Mouse (Mus musculus) myocyte (in vitro differentiated cells): ENCODE results near the gene Scube3.

Experiments
- E2F4 ChIP-seq: IDR thresholded peaks from one replicate; pipeline ENCODE4 v1.6.1; 2011; ENCODE audit warnings: mild to moderate bottlenecking, control low read depth, moderate library complexity; ENCODE audit not compliant: insufficient read depth
- MAX ChIP-seq: IDR thresholded peaks from one replicate; pipeline ENCODE4 v1.6.1; 2011; ENCODE audit warnings: low read depth, mild to moderate bottlenecking, control low read depth
- POLR2A ChIP-seq: IDR thresholded peaks from one replicate; pipeline ENCODE4 v1.6.1; 2011; ENCODE audit warnings: low read depth, mild to moderate bottlenecking, control low read depth, moderate library complexity; ENCODE audit not compliant: insufficient read length
- SRF ChIP-seq: IDR thresholded peaks from one replicate; pipeline ENCODE4 v1.6.1; 2011; ENCODE audit warnings: low read depth; ENCODE audit not compliant: control insufficient read depth, insufficient read length
- TCF12 ChIP-seq: IDR thresholded peaks from one replicate; pipeline ENCODE4 v1.6.1; 2011; ENCODE audit warnings: mild to moderate bottlenecking, control low read depth; ENCODE audit not compliant: poor library complexity, insufficient read depth, severe bottlenecking

DNA sequence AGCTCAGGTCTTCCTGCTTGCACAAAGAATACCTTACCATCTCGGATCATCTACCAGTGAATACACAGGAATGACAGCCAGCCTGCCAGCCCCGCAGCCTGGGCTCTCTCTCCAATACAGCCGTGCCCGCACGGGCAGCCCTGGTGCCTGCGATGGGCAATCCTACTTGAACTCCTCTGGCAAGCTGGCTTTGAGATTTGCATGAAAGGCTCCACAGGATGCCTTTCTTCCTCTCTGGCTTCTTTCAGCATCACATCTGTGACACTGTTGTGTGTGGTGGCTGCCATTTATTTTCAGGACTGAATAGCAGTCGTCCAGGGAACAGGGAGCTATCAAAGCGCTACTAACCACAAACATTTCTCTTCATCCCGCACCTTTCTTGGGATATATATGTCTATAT, 25.6 kb upstream of the Scube3 start:
- TF ChIP-seq POLR2A: no peak
- no peak for TF ChIP-seq MAX
- no peak for TF ChIP-seq E2F4
- TF ChIP-seq TCF12: no peak
- no peak for TF ChIP-seq SRF
